ENCODE assay signal across 11 mouse cellular contexts in the genomic region with DNA sequence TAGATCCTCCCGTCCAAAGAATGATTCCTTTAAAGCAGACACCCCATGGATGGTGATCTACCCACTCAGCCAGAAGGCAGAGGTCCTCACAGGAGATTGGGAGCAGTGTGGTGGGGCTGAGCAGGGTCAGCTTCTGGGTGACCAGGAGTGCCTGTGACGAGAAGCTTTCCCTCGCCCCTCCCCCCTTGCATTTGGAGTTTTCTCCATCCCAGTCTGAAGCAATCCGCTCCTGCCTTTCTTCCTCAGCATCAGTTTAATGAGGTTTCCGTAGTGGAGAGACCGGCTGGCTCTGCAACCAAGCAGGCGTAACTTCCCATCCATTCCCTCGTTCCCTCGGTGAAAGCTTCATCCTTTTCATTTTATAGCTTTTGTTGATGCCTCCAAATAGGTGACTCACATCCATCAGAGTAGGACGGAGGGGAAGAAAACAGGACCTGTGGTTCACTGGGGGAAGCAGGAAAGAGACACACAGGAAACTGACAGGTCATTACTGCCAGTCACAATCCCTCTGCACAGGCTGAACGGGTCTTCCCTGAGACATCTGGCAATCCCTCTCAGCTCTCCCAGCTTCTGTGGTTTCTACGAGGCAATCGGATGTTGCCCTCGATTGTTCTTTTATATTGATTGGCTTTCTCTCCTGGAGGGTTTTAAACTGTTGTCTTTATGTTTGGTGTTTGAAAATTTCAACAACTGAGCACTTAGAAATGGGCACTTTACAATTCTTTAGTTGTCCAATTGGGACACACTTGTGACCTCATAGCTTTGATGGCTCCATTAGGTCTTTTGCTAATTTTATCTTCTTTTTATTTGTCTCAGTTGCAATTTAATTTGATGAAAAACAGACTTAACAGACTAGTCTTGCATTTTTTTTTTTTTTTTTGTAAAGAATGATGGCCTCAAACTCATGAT.
DNase-seq lines count a peak whose midpoint lies in the region; ATAC-seq and TF ChIP-seq lines count a peak whose summit lies in the region.
"Had no signal": no experiment of that assay in that cellular context is flagged by ENCODE, and none has a peak within 500 bp of the region (broad histone marks: within the 10 kb centered on the region; RNA-seq: fewer than 3 reads in every experiment).

No protein-coding gene starts in this region.

- no peak overlapping the region for H3K9ac ChIP-seq in forebrain, embryonic 11.5 days (ENCODE audit: low read length)
- H3K9ac ChIP-seq in forebrain, embryonic 12.5 days: no peak overlapping the region
- peak overlapping the region; percentile 27; the same call in 1 of the 2 replicates for H3K9ac ChIP-seq in hindbrain, embryonic 16.5 days (ENCODE audit: low read depth, low read length)
- H3K9ac ChIP-seq in midbrain, embryonic 11.5 days (ENCODE audit: low read length): no peak overlapping the region

- no peaks in the 10 kb centered on the region for H3K27me3 ChIP-seq in forebrain, embryonic 11.5 days (ENCODE audit: control insufficient read depth, insufficient read depth, low read length)
- no peaks in the 10 kb centered on the region for H3K27me3 ChIP-seq in forebrain, embryonic 12.5 days
- no peaks in the 10 kb centered on the region for H3K27me3 ChIP-seq in G1E (ENCODE audit: insufficient read depth, low read length)
- H3K27me3 ChIP-seq in hindbrain, embryonic 16.5 days (replicated peaks; ENCODE audit: control insufficient read depth, insufficient read depth, low read length): no peaks in the 10 kb centered on the region
- H3K27me3 ChIP-seq in midbrain, embryonic 11.5 days (ENCODE audit: control insufficient read depth, insufficient read depth, low read length): no peaks in the 10 kb centered on the region

- H3K27ac ChIP-seq in forebrain, embryonic 11.5 days (ENCODE audit: low read depth, low read length): no peak overlapping the region
- H3K27ac ChIP-seq in forebrain, embryonic 12.5 days: no peak overlapping the region
- H3K27ac ChIP-seq in hindbrain, embryonic 16.5 days (ENCODE audit: low read depth, low read length): 0 out of 2 replicates have a peak overlapping the region, but pooled peaks have one; percentile 34
- H3K27ac ChIP-seq in midbrain, embryonic 11.5 days (ENCODE audit: low read depth, low read length): no peak overlapping the region
- H3K27ac ChIP-seq: gastrocnemius, adult 2 months had no signal

- 0 out of 2 replicates have a peak overlapping the region, but pooled peaks have one; percentile 9 for H3K4me2 ChIP-seq in forebrain, embryonic 11.5 days (ENCODE audit: low read depth, low read length, severe bottlenecking)
- H3K4me2 ChIP-seq in forebrain, embryonic 12.5 days: no peak overlapping the region
- peak overlapping the region; percentile 37 for H3K4me2 ChIP-seq in hindbrain, embryonic 16.5 days (ENCODE audit: low read length)
- H3K4me2 ChIP-seq in midbrain, embryonic 11.5 days: no peak overlapping the region

- peaks cover 3% of the 10 kb centered on the region; the same call in 1 of the 2 replicates for H3K4me1 ChIP-seq in forebrain, embryonic 11.5 days (replicated peaks; ENCODE audit: control insufficient read depth, insufficient read depth, low read length)
- peaks cover 14% of the 10 kb centered on the region for H3K4me1 ChIP-seq in forebrain, embryonic 12.5 days
- H3K4me1 ChIP-seq in G1E (ENCODE audit: insufficient read depth, low read depth, low read length): peaks cover 93% of the 10 kb centered on the region
- H3K4me1 ChIP-seq in hindbrain, embryonic 16.5 days (ENCODE audit: control insufficient read depth, insufficient read depth, low read depth, low read length): peaks cover 6% of the 10 kb centered on the region
- H3K4me1 ChIP-seq in midbrain, embryonic 11.5 days (ENCODE audit: control insufficient read depth, insufficient read depth, low read length): peaks cover 15% of the 10 kb centered on the region

- intact Hi-C loops in left cerebral cortex, postnatal 25 days (cut with DNase I): no loop called here

- no peak for DNase-seq in forebrain, embryonic 11.5 days (ENCODE audit: low spot score)
- peak; percentile 34 for DNase-seq in G1E (ENCODE audit: low spot score)
- peak; percentile 90 for DNase-seq in midbrain, embryonic 11.5 days (ENCODE audit: low spot score, missing footprints)
- DNase-seq in left cerebral cortex, postnatal 25 days (ENCODE audit: low spot score in 2 of 2): no peak
- DNase-seq in adrenal gland, postnatal 25 days: no peak
- DNase-seq in cerebellum, adult 8-10 months: no peak
- DNase-seq: cerebellum, adult 2 months; gastrocnemius, adult 2 months; right cerebral cortex, postnatal 25 days had no signal

- no peaks in the 10 kb centered on the region for H3K36me3 ChIP-seq in forebrain, embryonic 11.5 days (ENCODE audit: control insufficient read depth, insufficient read depth, low read length)
- no peaks in the 10 kb centered on the region for H3K36me3 ChIP-seq in forebrain, embryonic 12.5 days (replicated peaks)
- H3K36me3 ChIP-seq in G1E (replicated peaks): no peaks in the 10 kb centered on the region
- H3K36me3 ChIP-seq in hindbrain, embryonic 16.5 days (ENCODE audit: control insufficient read depth, insufficient read depth, low read length): no peaks in the 10 kb centered on the region
- no peaks in the 10 kb centered on the region for H3K36me3 ChIP-seq in midbrain, embryonic 11.5 days (ENCODE audit: control insufficient read depth, insufficient read depth, low read length)

- no peak for TF ChIP-seq CTCF in G1E (IDR thresholded peaks at IDR 0.05; ENCODE audit: low read depth, low read length)

- H3K4me3 ChIP-seq in forebrain, embryonic 11.5 days (ENCODE audit: low read depth, low read length): no peak overlapping the region
- no peak overlapping the region for H3K4me3 ChIP-seq in forebrain, embryonic 12.5 days (replicated peaks)
- peak overlapping the region; percentile 42; the same call in 1 of the 2 replicates for H3K4me3 ChIP-seq in G1E (ENCODE audit: low read depth, low read length)
- H3K4me3 ChIP-seq in hindbrain, embryonic 16.5 days (ENCODE audit: low read length): no peak overlapping the region
- no peak overlapping the region for H3K4me3 ChIP-seq in midbrain, embryonic 11.5 days (ENCODE audit: low read depth, low read length)
- H3K4me3 ChIP-seq: gastrocnemius, adult 2 months had no signal

- WGBS in forebrain, embryonic 11.5 days: 27% methylated on average over 14 of the region's 14 CpGs
- 25% methylated on average over 14 of the region's 14 CpGs for WGBS in forebrain, embryonic 12.5 days
- WGBS in hindbrain, embryonic 16.5 days: 20% methylated on average over 14 of the region's 14 CpGs
- WGBS in midbrain, embryonic 11.5 days: 31% methylated on average over 14 of the region's 14 CpGs

- no peak; the same call in 1 of the 2 replicates for ATAC-seq in forebrain, embryonic 11.5 days (replicated peaks; ENCODE audit: low FRiP score)
- no peak for ATAC-seq in forebrain, embryonic 12.5 days (ENCODE audit: low FRiP score)
- ATAC-seq in G1E (ENCODE audit: extremely low read depth, insufficient number of reproducible peaks, low FRiP score, poor library complexity, severe bottlenecking): no peak
- ATAC-seq in hindbrain, embryonic 16.5 days: peak; percentile 62
- ATAC-seq in midbrain, embryonic 11.5 days (ENCODE audit: low FRiP score): no peak

- H3K9me3 ChIP-seq in forebrain, embryonic 11.5 days (ENCODE audit: control insufficient read depth, low read length): no peaks in the 10 kb centered on the region
- no peaks in the 10 kb centered on the region for H3K9me3 ChIP-seq in forebrain, embryonic 12.5 days
- no peaks in the 10 kb centered on the region for H3K9me3 ChIP-seq in G1E (replicated peaks)
- no peaks in the 10 kb centered on the region for H3K9me3 ChIP-seq in hindbrain, embryonic 16.5 days (ENCODE audit: control insufficient read depth, low read length)
- H3K9me3 ChIP-seq in midbrain, embryonic 11.5 days (ENCODE audit: control insufficient read depth, low read length): no peaks in the 10 kb centered on the region

Comparison
In these comparisons a context has a peak if more than half of its experiments do, and no peak if none do; other contexts are left out.
1. H3K4me2 ChIP-seq: peak in forebrain, embryonic 11.5 days (single experiment) and hindbrain, embryonic 16.5 days (single experiment); none in forebrain, embryonic 12.5 days (single experiment) and midbrain, embryonic 11.5 days (single experiment).
2. DNase-seq: peak in G1E (single experiment) and midbrain, embryonic 11.5 days (single experiment); none in forebrain, embryonic 11.5 days (single experiment), left cerebral cortex, postnatal 25 days (0 of 2), adrenal gland, postnatal 25 days (single experiment) and cerebellum, adult 8-10 months (single experiment).